Mouse (Mus musculus): Measurements from ENCODE around the gene Krt80. TPM values are rescaled to one million over a fixed set of nuclear protein-coding genes. Genes with fewer than 3 reads are reported as not detected.

Gene Krt80
- polyA plus RNA-seq, 1 experiment from 2014 or later: not detected

- 4% methylated on average over 2 of the region's 2 CpGs for WGBS
- Histone ChIP-seq H3K9me3 (replicated peaks; ENCODE audit: control insufficient read depth, low read length) (no peaks in the 10 kb centered on the region), H3K36me3 (ENCODE audit: control insufficient read depth, insufficient read depth, low read length) (no peaks in the 10 kb centered on the region), H3K4me1 (ENCODE audit: control insufficient read depth, insufficient read depth, low read length) (0 out of 2 replicates have a peak, but pooled peaks cover 2% of the 10 kb centered on the region), H3K4me3 (ENCODE audit: low read depth, low read length) (no peak overlapping the region), H3K27ac (ENCODE audit: low read depth, low read length) (no peak overlapping the region), H3K4me2 (ENCODE audit: low read length) (no peak overlapping the region), H3K9ac (ENCODE audit: low read length) (no peak overlapping the region), H3K27me3 (replicated peaks; ENCODE audit: control insufficient read depth, insufficient read depth, low read length) (no peaks in the 10 kb centered on the region)
- ATAC-seq: peak; percentile 95
- DNase-seq (ENCODE audit: low spot score): peak; percentile 95
These were observed 30.4 kb downstream of the Krt80 start for GRCm38 (mm10) chr15:101339537-101339936.

GRCm38 (mm10) chr15:101338359-101338758 lies 31.6 kb downstream of the Krt80 start:
- Histone ChIP-seq H3K9me3 (replicated peaks; ENCODE audit: control insufficient read depth, low read length) (no peaks in the 10 kb centered on the region), H3K27ac (ENCODE audit: low read depth, low read length) (no peak overlapping the region), H3K4me3 (ENCODE audit: low read depth, low read length) (no peak overlapping the region), H3K9ac (ENCODE audit: low read length) (no peak overlapping the region), H3K36me3 (ENCODE audit: control insufficient read depth, insufficient read depth, low read length) (no peaks in the 10 kb centered on the region), H3K27me3 (replicated peaks; ENCODE audit: control insufficient read depth, insufficient read depth, low read length) (no peaks in the 10 kb centered on the region), H3K4me1 (ENCODE audit: control insufficient read depth, insufficient read depth, low read length) (0 out of 2 replicates have a peak, but pooled peaks cover 2% of the 10 kb centered on the region), H3K4me2 (ENCODE audit: low read length) (no peak overlapping the region)
- DNase-seq (ENCODE audit: low spot score) (no peak), ATAC-seq (no peak)
- 81% methylated on average over 4 of the region's 4 CpGs for WGBS

- no peaks in the 10 kb centered on the region for H3K36me3 ChIP-seq (ENCODE audit: control insufficient read depth, insufficient read depth, low read length)
- H3K4me3 ChIP-seq (ENCODE audit: low read depth, low read length): no peak overlapping the region
- H3K27ac ChIP-seq (ENCODE audit: low read depth, low read length): no peak overlapping the region
- no peaks in the 10 kb centered on the region for H3K9me3 ChIP-seq (replicated peaks; ENCODE audit: control insufficient read depth, low read length)
- ATAC-seq (no peak), DNase-seq (ENCODE audit: low spot score) (no peak)
- no peaks in the 10 kb centered on the region for H3K27me3 ChIP-seq (replicated peaks; ENCODE audit: control insufficient read depth, insufficient read depth, low read length)
- 49% methylated on average over 24 of the region's 24 CpGs for WGBS
- H3K4me1 ChIP-seq (ENCODE audit: control insufficient read depth, insufficient read depth, low read length): 0 out of 2 replicates have a peak, but pooled peaks cover 2% of the 10 kb centered on the region
- H3K9ac ChIP-seq (ENCODE audit: low read length): no peak overlapping the region
- no peak overlapping the region for H3K4me2 ChIP-seq (ENCODE audit: low read length)
These were observed 33.3 kb downstream of the Krt80 start for GRCm38 (mm10) chr15:101336474-101337174.

- Histone ChIP-seq H3K9me3 (replicated peaks; ENCODE audit: control insufficient read depth, low read length) (no peaks in the 10 kb centered on the region), H3K27me3 (replicated peaks; ENCODE audit: control insufficient read depth, insufficient read depth, low read length) (no peaks in the 10 kb centered on the region), H3K9ac (ENCODE audit: low read length) (no peak overlapping the region), H3K4me1 (ENCODE audit: control insufficient read depth, insufficient read depth, low read length) (no peaks in the 10 kb centered on the region), H3K4me2 (ENCODE audit: low read length) (no peak overlapping the region), H3K36me3 (ENCODE audit: control insufficient read depth, insufficient read depth, low read length) (no peaks in the 10 kb centered on the region), H3K27ac (ENCODE audit: low read depth, low read length) (no peak overlapping the region), H3K4me3 (ENCODE audit: low read depth, low read length) (no peak overlapping the region)
- DNase-seq (ENCODE audit: low spot score) (no peak), ATAC-seq (no peak)
- WGBS: 56% methylated on average over 4 of the region's 4 CpGs
These were observed 36.3 kb downstream of the Krt80 start for GRCm38 (mm10) chr15:101333648-101334047.

- no peaks in the 10 kb centered on the region for H3K36me3 ChIP-seq (ENCODE audit: control insufficient read depth, insufficient read depth, low read length)
- no peak overlapping the region for H3K4me3 ChIP-seq (ENCODE audit: low read depth, low read length)
- no peak overlapping the region for H3K27ac ChIP-seq (ENCODE audit: low read depth, low read length)
- no peak for DNase-seq (ENCODE audit: low spot score)
- no peak for ATAC-seq
- no peak overlapping the region for H3K9ac ChIP-seq (ENCODE audit: low read length)
- WGBS: 27% methylated on average over 1 of the region's 1 CpGs
- H3K9me3 ChIP-seq (replicated peaks; ENCODE audit: control insufficient read depth, low read length): no peaks in the 10 kb centered on the region
- no peaks in the 10 kb centered on the region for H3K27me3 ChIP-seq (replicated peaks; ENCODE audit: control insufficient read depth, insufficient read depth, low read length)
- H3K4me1 ChIP-seq (ENCODE audit: control insufficient read depth, insufficient read depth, low read length): no peaks in the 10 kb centered on the region
- H3K4me2 ChIP-seq (ENCODE audit: low read length): no peak overlapping the region
These were observed 36.8 kb downstream of the Krt80 start for GRCm38 (mm10) chr15:101333165-101333564.

GRCm38 (mm10) chr15:101332370-101332769 lies 37.6 kb downstream of the Krt80 start:
- WGBS: 67% methylated on average over 4 of the region's 4 CpGs
- Histone ChIP-seq H3K9ac (ENCODE audit: low read length) (no peak overlapping the region), H3K27me3 (replicated peaks; ENCODE audit: control insufficient read depth, insufficient read depth, low read length) (no peaks in the 10 kb centered on the region), H3K4me1 (ENCODE audit: control insufficient read depth, insufficient read depth, low read length) (no peaks in the 10 kb centered on the region), H3K9me3 (replicated peaks; ENCODE audit: control insufficient read depth, low read length) (no peaks in the 10 kb centered on the region), H3K4me2 (ENCODE audit: low read length) (no peak overlapping the region), H3K4me3 (ENCODE audit: low read depth, low read length) (no peak overlapping the region), H3K27ac (ENCODE audit: low read depth, low read length) (no peak overlapping the region), H3K36me3 (ENCODE audit: control insufficient read depth, insufficient read depth, low read length) (no peaks in the 10 kb centered on the region)
- ATAC-seq: no peak
- DNase-seq (ENCODE audit: low spot score): no peak

GRCm38 (mm10) chr15:101331090-101331489 lies 38.9 kb downstream of the Krt80 start:
- DNase-seq (ENCODE audit: low spot score) (no peak), ATAC-seq (no peak)
- Histone ChIP-seq H3K4me3 (ENCODE audit: low read depth, low read length) (no peak overlapping the region), H3K9me3 (replicated peaks; ENCODE audit: control insufficient read depth, low read length) (no peaks in the 10 kb centered on the region), H3K27me3 (replicated peaks; ENCODE audit: control insufficient read depth, insufficient read depth, low read length) (no peaks in the 10 kb centered on the region), H3K27ac (ENCODE audit: low read depth, low read length) (no peak overlapping the region), H3K4me1 (ENCODE audit: control insufficient read depth, insufficient read depth, low read length) (no peaks in the 10 kb centered on the region), H3K9ac (ENCODE audit: low read length) (no peak overlapping the region), H3K36me3 (ENCODE audit: control insufficient read depth, insufficient read depth, low read length) (no peaks in the 10 kb centered on the region), H3K4me2 (ENCODE audit: low read length) (no peak overlapping the region)
- WGBS: 76% methylated on average over 4 of the region's 4 CpGs

- H3K9ac ChIP-seq (ENCODE audit: low read length): no peak overlapping the region
- DNase-seq (ENCODE audit: low spot score): no peak
- 59% methylated on average over 3 of the region's 3 CpGs for WGBS
These were observed 40.4 kb downstream of the Krt80 start for GRCm38 (mm10) chr15:101329564-101329892.

GRCm38 (mm10) chr15:101328876-101329563 lies 40.9 kb downstream of the Krt80 start:
- DNase-seq (ENCODE audit: low spot score): no peak
- H3K4me2 ChIP-seq (ENCODE audit: low read length): no peak overlapping the region
- H3K36me3 ChIP-seq (ENCODE audit: control insufficient read depth, insufficient read depth, low read length): no peaks in the 10 kb centered on the region
- H3K4me1 ChIP-seq (ENCODE audit: control insufficient read depth, insufficient read depth, low read length): no peaks in the 10 kb centered on the region
- no peak for ATAC-seq
- WGBS: 52% methylated on average over 3 of the region's 3 CpGs
- H3K9me3 ChIP-seq (replicated peaks; ENCODE audit: control insufficient read depth, low read length): no peaks in the 10 kb centered on the region
- H3K27me3 ChIP-seq (replicated peaks; ENCODE audit: control insufficient read depth, insufficient read depth, low read length): no peaks in the 10 kb centered on the region
- no peak overlapping the region for H3K27ac ChIP-seq (ENCODE audit: low read depth, low read length)
- no peak overlapping the region for H3K4me3 ChIP-seq (ENCODE audit: low read depth, low read length)
- H3K9ac ChIP-seq (ENCODE audit: low read length): no peak overlapping the region

More at GRCm38 (mm10) chr15:101329564-101329892, 40.4 kb downstream of the Krt80 start:
- Histone ChIP-seq H3K4me2 (ENCODE audit: low read length) (no peak overlapping the region), H3K27me3 (replicated peaks; ENCODE audit: control insufficient read depth, insufficient read depth, low read length) (no peaks in the 10 kb centered on the region), H3K36me3 (ENCODE audit: control insufficient read depth, insufficient read depth, low read length) (no peaks in the 10 kb centered on the region), H3K4me3 (ENCODE audit: low read depth, low read length) (no peak overlapping the region), H3K4me1 (ENCODE audit: control insufficient read depth, insufficient read depth, low read length) (no peaks in the 10 kb centered on the region), H3K27ac (ENCODE audit: low read depth, low read length) (no peak overlapping the region), H3K9me3 (replicated peaks; ENCODE audit: control insufficient read depth, low read length) (no peaks in the 10 kb centered on the region)
- no peak for ATAC-seq

Data from forebrain, embryonic 14.5 days (tissue).